Mouse (Mus musculus): Measurements from ENCODE around the gene Tyrobp.

Tyrobp gene

DNA sequence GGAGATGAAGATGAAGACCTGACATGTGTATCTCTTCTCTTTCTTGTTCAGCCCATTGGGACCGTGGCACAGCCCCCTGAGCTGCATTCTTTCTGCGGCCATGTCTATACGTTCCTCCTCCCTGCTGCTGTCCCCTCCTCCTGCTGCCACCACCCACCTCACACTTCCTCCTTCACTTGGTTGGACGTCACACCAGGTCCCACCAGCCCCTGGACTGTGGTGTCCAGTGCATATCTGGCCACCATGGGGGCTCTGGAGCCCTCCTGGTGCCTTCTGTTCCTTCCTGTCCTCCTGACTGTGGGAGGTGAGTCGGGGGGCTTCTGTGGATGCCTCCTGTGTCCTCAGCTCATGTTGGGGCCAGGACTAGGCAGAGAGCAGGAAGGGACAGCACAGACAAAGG lies at the start of gene Tyrobp:
Gene Tyrobp, plus strand, starts transcription at position 165 of the 400 bp plus-strand sequence.
- peak; percentile 55 to 56 for DNase-seq

DNA sequence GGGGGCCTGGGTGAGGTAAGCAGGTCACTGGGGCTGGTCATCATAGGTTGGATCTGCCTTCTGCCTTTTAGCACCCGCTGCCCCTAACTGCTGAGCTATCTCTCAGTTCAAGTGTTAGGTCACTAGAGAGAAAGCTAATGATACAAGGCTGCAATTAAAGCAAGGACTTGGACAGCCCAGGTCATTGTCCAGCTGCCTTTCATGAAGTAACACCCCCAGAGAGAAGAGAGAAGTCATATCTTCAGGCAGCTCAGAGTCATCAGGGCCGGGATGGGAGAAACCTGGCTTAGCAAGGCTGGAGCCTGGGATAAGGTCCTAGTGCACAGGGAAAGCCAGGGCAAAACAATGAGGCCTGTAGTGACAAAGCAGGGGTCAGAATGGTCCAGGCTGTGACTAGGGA lies 46.1 kb upstream of the Tyrobp start:
- no peak for DNase-seq

DNA sequence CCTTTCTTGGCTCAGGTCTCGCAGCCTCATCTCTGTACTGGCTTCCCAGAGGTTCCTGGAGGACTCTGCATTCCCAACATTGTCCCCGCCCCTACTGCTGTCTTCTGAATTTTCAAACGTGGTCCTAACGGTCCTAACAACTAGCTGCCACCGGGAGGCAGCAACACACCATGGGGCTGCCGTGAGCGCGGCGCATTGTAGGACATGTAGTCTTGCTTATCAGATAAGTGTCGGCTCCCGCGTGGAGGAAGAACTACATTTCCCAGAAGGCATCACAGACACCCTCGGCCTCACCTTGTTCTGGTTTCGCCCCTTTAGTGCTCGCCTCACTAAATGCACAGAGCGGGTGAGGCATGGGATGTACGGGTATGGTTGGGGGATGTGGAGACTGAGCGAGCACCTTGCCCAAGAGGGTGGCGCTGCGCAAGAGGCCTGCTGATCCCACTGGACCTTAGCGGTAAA lies 40.0 kb upstream of the Tyrobp start:
- DNase-seq = peak; percentile 93

DNA sequence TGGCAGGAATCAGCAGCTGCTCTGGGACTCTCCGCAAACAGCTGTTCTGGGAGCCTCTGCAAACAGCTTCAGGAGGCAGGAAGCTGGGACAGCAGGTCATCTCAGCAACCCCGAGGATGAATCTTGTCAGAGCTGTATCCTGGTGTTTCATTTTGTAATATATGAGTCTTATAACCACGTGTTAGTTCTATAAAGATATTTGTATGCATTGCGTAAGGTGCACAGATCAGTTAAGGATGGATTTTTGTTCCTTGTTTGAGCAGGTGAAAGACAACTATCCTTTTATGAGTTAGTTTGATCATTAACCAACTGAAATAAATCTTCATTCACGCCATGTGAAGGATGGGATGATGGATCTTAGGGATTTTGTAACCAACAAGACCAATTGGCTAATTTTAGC lies 33.5 kb upstream of the Tyrobp start:
- no peak for DNase-seq

DNA sequence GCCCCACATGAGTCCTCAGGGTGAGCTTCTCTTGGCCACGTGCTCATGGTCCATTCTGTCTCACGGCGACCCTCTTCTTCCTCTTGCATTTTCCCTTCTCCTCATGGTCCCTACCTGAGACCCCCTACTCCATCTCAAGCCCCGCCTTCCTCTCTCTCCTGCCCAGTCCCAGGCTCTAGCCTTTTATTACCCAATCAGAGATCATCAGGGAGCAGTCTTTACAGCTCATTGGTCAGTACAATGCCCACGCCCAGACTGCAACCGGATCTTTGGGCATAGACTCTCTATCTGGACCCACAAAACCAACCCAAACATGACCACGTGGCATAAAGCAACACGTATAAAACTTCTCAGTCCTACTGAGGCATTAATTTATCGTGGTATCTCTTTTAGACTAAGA lies 29.5 kb upstream of the Tyrobp start:
- DNase-seq = no peak

DNA sequence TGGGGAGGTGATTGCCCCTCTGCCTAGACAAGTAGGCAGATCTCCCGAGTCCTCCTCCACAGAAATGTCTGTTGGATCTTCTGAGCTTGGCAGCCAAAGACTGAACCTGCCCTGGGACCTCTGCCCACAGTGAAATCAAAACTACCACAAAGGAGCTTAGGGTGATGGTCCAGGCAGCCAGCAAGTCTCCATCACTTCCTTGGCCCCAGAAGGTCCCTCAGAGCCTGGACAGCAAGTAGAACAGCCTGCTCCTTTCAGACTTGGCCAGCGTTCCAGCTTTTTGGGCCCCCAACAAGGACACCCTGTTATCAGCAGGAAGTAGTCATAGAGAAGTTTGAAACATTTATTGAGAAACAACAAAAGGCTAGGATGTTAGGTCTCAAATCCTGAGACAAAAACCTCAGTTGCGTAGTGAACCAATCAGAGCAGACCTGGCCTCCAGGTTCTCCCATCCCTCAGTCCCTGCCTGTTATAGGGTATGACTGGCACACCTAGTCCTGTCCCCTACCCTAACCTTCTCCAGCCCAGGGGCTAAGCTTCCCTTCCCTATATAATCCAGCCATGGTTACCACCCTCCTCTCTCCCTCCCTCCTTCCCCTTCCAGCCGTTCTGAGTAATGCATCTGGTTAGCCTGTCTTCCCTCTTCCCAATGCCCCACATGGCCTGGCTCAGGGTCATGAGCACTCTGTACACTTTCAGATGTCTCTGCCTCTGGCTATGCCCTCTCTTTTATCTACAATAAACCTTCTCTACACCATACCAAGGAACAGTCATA lies 20.6 kb upstream of the Tyrobp start:
- DNase-seq = no peak

DNA sequence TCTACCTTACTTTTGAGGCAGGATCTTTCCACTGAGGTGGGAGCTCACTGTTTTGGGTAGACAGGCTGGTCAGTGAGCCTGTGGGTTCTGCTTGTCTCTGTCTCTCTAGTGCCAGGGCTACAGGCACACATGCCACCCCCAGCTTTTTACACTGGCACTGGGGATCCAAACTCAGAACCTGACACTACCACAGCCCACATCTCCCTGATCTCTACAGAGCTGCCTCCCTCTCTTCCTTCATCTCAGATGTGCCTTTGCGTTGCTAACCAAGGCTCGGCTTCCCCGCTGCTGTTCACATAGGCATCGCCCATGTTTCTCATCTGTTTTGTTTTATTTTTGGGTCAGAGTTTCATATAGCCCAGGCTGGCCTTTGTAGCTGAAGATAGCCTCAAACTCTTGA lies 19.9 kb upstream of the Tyrobp start:
- no peak for DNase-seq

DNA sequence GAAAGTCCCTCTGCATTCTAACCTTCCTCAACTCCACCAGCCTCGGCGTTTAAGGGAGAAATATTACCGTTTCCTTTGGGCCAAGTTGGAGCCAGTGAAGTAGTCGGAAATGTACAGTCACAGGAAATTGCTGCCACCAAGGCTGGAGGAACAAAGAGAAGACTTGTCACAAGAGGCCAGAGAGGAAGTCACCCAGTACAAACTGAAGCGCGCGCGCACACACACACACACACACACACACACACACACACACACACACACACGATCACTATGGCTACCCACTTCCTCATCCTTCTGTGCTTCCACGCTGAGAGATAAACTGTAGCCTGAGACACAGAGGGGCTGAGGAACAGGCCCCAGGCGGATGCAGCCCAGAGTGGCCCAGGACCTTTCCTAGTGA lies 19.2 kb upstream of the Tyrobp start:
- peak; percentile 70 to 74 for DNase-seq

DNA sequence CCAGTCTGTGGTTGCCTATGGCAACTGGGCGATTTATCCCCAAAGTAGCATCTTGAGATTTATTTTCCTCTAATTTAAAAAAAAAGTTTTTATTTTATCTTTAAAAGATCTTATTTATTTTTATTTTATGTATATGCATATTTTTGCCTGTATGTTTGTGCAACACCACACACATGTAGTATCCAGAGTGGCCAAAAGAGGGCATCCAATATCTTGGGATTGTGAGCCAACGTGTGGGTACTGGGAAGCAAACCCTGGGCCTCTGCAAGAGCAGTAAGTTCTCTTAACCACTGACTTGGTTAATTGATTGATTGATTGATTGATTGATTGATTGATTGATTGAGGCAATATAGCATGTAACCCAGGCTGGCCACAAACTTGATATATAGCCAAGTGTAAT lies 18.7 kb upstream of the Tyrobp start:
- DNase-seq = no peak

DNA sequence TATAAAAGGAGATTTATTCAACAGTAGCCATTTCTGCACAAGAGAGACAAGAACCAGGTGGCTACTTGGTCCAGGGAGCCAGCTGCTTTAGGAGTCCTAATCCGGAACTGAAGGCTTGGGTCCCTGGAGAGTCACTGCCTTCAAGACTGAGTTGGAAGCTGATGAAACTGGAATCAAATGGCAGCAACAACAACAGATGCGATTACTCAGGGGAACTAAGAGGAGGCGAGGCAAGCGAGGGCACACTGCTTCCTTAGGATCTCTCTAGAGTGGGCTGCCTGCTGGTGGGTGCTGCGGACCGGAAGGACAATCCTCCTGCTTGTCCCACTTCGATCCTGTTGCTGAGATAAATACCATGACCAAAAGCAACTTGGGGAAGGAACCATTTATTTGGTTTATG lies 13.9 kb upstream of the Tyrobp start:
- no peak for DNase-seq

DNA sequence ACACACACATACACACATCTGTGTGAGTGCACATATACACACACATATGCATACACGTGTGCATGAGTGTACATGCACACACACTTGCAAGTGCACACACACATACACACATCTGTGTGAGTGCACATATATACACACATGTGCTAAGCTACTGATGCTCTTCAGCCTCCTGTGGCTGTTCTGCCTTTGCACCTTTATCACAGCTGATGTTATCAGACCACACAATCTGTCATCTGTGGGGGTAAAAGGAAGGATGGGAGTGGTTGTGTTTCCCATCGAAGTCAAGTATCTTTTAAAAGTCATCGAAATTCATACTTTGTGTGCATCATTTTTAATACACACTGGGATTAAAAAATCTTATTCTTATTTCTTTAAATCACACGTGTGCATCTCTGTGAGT lies 11.2 kb upstream of the Tyrobp start:
- DNase-seq = no peak

DNA sequence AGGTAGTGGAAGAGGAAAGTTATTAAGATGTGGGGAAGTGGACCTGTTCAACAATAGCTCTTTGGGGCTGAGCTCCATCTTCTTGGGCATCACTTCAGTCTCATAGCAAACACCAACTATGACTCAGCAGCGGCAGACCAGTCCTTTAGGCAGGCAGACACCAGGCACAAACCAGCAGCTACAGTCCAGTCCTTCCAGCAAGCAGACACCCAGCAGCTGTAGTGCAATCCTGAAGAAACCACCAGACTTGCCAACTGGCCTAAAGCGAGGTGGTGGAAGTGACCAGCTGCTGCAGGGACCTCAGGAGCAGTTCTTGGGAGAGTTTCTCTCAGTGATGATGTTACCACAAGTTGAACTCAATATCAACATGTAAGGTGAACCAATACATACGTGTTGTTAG lies 4.9 kb upstream of the Tyrobp start:
- DNase-seq = no peak

DNA sequence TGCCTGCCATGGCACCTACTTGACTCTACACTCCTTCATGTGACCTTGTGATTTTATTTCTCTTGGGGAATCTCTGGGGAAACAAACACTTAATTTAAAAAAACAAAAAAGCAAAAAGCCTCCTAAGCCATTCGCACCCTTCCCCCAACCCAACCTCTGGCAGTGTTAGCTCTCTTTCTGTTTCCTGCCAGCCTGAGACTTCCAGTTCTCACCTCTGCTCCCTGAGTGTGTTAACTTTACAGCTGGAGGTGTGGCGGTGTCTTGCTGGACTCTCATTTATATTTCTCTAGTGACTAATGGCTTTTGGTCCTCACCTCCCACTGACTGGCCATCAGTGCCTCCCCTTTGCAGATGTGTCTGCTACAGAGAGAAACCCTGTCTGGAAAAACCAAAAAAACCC lies 3.8 kb upstream of the Tyrobp start:
- DNase-seq = no peak

DNA sequence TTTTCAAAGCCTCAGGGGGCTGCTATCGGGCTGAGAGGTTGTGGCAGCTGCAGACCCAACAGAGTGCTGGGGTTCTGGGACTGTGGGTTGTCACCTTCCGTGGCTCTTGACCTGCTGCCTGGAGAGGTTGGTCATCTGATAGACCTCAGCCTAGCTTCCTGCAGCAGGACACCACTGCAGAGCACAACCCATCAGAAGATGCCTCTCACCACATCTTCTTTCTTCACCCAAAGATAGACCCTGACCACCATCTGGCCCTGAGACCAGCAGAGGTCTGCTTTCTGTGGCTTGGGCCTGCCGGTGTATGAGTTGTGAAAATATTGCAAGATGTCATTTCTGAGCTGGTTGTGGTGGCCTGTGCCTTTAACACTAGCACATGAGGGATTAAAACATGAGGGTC lies 2.5 kb upstream of the Tyrobp start:
- no peak for DNase-seq

DNA sequence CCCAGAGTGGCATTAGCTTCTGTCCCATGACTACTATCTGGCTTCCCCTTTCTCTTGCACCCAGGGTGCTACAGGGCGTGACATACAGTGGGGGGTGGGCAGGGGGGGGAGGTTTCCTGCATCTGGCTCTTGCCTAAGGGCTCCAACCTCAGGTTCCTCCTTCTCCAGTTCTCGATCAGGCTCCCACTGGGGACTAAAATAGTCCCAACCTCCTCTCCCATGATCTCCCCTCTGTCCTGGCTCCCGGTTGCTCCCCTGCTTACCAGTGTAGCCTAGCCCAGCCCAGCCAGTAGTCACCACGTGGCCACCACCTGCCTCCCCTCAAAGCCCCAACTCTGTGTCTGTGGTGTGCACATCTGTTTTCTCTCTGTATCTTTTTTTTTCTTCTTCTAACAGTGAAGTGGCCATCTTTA lies 819 bp upstream of the Tyrobp start:
- peak; percentile 45 to 50 for DNase-seq

DNA sequence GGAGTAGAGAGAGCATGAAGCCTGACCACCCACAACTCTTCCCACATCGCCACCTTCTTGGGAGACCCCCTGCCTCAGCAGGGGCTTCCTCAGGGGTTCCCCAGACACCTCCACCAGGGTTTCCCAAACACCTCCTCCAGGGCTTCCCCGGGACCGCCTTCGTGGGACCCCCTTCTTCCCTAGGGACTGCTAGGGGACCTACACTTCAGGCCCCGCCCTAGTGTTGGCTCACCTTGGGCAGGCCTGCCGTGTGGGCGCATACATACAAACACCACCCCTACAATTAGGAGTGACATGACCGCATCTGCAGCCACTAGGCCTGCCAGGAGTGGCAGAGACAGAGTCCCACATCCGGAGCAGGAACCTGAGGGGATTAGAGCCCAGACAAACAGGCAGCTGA lies 4.3 kb downstream of the Tyrobp start:
- peak in 1 of 2 experiments; percentile 38 for DNase-seq

DNA sequence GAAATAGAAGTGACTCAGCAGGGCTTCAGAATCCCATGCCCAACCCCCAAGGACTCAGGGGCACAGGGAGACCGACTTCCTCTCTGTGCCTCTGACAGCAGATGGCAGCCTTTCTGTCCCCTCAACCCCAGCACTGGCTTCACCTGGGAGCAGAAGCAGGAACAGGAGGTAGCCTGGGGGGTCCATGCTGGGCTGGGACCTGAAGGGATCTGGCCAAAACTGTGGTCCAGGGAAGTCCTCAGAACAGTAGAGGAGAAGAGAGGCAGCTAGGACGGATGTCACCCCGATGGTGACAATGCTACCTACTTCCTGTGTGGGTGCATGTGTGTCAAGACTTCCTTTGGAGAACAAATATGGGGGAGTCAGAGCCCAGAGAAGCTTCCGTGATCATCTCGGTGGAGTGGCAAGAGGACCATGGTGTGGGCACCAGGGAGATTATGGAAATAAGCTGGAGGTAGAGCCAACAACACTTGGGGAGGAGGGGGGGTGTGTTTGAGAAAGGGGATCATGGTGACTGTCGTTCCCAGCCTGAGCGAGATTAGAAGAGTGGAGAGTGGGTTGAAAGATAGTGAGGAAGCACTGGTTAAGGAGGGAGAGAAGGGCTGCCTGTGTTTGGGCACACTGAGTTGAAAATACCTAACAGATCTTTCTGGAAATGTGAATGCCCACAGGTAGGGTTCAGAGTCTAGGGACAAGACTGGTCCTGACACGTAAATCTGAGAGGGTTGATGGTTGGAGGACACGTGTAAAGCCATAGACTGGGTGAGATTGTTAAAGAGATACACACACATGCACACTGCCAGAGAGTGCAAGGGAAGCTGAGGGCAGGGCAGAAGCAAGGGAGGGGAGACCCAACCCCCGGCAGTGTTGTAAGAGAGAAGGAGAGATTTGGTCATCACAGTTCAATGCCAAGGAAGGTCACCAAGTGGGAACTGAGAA lies 6.3 kb downstream of the Tyrobp start, which contains the start of gene Hcst:
Gene Hcst, minus strand, starts transcription at position 294 of the 939 bp plus-strand sequence.
- peak; percentile 56 to 62 for DNase-seq

DNA sequence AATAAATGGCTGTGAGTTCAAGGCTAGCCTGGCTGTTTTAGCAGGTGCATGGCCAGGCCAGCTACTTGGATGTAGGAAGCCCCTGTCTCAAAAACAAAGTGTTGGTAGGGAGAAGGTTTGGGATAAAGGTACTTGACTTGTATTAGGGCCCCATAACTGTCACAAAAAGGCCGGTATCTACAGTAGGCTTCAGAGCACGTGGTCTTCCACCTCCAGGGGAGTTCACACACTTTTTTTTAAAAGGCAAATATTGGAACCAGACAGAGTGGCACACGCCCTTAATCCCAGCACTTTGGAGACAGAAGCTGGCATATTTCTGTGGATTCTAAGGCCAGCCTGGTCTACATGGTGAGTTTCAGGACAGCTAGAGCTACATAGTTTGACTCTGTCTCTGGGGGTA lies 7.1 kb downstream of the Tyrobp start:
- DNase-seq = no peak

DNA sequence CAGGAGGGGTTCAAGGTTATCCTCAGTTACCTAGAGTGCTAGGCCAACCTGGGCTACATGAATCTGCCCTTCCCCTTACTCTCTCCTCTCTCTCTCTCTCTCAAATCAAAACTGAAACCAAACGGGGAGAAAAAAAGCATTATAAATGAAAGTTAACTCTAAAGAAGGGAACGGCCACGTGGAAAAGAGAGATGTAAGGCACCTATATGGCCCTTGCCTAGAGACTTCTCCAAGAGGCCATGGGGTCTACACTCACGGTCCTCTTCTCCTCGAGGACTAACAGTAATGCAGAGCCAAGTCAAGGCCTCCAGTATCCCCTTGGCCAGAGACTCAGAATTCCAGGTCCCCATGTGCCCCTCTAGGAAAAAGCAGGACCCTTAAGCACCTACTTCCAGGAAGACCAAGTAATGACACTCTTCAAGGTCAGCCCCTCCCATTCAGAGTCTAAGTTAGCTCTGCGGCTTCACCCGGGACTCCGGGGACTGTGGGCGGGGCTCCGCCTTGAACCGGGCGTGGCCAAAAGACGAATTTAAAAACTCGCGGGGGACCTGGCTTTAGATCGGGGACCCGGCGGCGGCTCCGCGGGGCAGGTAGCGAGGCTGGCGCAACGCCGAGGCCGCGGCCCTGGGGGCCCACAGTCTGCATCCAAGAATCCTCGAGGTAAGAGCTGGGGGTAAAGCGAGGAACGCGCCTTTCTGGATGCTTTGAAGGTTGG lies 7.8 kb downstream of the Tyrobp start, which contains the start of gene Nfkbid:
Gene Nfkbid, plus strand, starts transcription at position 558 of the 715 bp plus-strand sequence.
- DNase-seq = peak; percentile 77 to 83

DNA sequence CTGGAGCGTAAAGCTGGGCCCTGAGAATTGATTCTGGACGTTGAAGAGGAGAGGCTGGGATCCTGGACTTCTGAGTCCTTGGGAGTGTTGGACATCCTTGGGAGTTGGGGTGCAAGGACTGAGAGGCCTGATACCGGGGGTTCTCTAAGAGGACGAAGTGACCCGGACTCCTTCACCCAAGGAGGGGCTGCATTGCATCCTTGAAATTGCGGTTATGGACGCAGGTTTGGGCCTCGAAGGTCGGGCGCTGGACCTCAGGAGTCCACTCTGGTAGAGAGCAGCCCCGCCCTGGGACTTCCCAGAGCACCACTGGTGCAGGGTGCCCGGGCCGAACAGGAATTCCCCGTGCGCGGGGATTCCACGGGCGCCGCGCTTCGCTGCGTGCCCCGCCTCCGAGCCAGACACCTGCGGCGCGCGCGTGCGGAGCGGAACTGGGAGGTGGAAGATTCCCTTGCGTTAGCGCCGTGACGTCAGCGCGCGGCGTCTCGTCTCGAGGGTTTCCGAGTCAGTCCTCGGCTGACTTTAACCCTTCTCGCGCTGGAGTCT lies 8.4 kb downstream of the Tyrobp start:
- DNase-seq = peak; percentile 92

DNA sequence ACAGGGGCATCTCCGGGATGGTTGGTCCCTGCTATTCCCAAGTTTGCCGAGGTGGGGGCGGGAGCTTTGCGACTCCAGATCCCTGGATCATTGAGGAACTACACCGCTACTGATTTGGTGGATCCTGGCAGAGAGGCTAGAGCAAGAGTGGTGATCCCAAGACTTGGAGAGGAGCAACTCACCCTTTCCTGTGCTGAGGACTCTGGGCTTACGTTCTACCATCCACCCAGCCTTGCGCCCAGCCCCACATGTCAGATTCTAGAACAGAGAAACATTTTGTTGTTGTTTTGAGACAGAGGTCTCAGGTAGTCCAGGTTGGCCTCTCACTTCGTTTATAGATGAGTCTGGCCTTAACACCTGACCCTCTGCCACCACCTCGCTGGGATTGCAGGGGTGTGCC lies 9.0 kb downstream of the Tyrobp start:
- peak in 1 of 2 experiments; percentile 27 for DNase-seq

DNA sequence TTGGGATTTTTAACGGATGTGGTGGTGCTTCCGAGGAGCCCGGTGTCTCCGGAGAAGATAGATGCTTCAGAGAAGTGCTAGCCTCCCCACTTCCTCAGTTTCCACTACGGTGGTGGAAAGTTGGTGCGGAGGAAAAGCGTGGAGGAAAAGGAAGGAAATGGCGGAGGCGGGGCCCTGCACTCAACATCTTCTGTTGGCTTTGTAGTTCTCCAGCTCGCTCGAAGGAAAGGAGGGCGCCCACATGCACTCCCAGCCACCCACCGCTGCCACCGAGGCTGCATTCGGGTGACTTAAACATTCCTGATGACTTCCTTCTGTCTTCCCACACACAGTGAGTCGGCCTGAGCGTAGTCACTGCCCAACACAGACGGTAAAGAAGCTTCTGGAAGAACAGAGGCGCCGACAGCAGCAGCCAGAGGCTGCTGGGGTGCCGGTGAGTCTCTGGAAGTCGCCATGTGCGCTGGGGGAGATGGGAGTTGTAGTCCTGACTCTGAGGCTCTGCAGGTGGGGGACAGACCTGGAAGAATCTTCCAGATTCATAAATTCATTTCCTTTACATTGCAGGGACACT lies 9.6 kb downstream of the Tyrobp start:
- peak in 1 of 2 experiments; percentile 48 for DNase-seq
